Mouse (Mus musculus) spleen, postnatal 4 days (tissue): ENCODE results near the gene Hecw1.
"Not testable (repeated sequence)": the region's sequence is repeated elsewhere in the genome, so short reads cannot be mapped to it uniquely, and the experiment has no call there.

ENCODE experiments used
- DNase-seq, 2 experiments: peaks; one replicate each; pipeline ENCODE4 v3.0.0; 2022; ENCODE audit warnings: low spot score in 2 of 2

Hecw1 gene

DNA sequence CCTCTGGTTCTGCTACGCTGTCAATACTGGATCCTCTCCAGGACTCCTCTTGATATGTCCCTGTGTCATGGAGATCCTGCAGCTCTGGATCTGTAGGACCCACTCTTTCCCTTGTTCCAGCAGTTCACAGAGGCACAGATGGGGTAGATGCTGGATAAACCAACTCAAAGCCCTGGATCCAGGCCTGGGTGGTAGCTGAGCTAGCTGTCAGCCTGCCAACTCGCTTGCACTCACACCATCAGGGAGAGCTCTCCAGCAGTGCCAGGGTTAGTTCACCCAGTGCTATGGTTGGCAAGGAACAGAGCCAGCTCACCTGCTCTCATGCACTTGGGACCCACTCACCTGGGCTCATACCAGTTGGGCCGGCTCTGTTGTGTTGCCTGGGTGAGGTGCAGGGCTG, 157.5 kb downstream of the Hecw1 start:
- no peak for DNase-seq

GRCm38 (mm10) chr13:14327252-14327651, 195.8 kb downstream of the Hecw1 start:
- no peak for DNase-seq

- DNase-seq: no peak
These were observed 216.4 kb downstream of the Hecw1 start for GRCm38 (mm10) chr13:14306617-14307016.

DNA sequence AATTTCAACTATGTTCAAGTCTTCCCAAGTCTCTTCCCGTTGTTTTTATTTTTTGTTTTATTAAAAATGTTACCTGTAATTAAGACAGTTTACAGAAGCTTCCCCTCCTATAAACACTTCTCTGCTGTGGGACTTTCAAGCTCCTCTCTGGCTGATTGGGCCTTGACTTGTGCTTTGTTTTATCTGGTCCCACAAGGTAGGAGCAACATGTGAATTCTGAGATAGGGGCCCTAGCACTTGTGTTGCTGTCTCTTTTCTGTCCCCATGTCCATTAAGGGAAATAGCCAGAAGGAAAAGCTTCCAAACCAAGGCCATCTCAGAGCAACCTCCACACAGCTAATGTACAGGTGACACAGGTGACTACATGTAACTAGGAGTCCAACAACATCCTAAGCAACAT, 218.9 kb downstream of the Hecw1 start:
- no peak for DNase-seq

DNA sequence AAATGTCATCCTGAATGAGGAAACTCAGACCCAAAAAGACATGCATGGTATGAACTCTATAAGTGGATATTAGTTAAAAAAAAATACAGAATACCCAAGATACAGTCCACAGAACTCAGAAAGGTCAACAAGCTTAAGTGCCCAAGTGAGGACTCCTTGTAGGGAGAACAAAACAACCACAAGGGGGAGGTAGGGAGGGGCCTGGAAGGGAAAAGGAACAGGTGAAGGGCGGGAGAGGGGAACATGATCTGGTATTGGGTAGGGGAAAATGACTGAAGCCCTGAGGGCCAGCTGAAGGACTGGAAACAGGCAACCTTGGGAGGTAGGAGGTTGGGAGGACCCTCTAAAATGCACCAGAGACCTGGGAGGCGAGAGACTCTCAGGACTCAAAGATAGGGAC, 220.1 kb downstream of the Hecw1 start:
- no peak for DNase-seq

GRCm38 (mm10) chr13:14290016-14290415, 233.0 kb downstream of the Hecw1 start:
- DNase-seq: no peak

DNA sequence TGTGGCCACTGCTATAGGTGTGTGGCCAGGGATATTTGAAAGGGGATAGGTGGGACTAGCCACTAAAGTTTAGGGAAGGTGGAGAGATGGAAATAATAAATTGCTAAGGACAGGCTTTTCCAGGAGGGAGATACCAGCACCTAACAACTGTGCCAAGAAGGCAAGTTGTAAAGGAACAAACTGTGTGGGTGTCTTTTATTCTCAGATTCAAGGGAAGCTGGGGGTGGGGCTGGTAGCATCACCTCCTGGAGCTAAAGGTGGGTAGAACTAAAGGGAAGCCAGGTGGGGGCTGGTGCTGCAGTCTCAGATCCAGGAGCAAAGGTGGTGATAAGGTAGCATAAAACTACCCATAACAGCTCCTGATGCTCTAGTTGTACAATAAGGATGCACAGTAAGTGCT, 251.6 kb downstream of the Hecw1 start:
- no peak for DNase-seq

DNA sequence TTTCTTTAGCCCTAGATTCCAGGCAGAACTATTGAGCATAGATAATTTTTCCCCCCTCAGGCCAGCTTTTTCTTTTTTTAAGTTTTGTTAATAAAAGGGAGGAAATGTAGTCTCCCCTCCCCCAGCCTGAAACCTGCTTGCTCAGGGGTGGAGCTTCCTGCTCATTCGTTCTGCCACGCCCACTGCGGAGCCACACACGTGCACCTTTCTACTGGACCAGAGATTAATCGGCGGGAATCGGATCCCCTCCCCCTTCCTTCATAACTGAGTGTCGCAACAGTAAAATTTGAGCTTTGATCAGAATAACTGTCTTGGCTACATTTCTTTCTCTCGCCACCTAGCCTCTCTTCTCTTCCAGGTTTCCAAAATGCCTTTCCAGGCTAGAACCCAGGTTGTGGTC, 262.1 kb downstream of the Hecw1 start:
- not testable (repeated sequence) for DNase-seq

GRCm38 (mm10) chr13:14245946-14246345, 277.1 kb downstream of the Hecw1 start:
- no peak for DNase-seq

GRCm38 (mm10) chr13:14179669-14180068, 343.4 kb downstream of the Hecw1 start:
- DNase-seq: no peak

DNA sequence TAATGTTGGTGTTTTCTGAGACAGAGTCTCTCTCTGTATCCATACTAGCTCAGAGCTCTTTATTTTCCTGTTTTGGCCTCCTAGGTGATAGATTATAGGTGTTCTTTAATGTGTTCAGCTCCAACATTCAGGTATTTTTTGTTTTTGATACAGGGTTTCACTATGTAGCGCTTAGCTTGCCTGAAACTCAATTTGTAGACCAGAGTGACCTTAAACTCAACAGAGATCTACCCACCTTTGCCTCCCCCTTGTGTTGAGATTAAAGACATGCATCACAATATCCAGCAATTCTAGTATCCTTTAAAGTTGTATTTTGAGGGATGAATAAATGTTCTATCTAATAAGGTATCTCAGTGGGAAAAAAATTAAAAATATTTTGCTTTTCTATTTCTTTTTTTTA, 345.0 kb downstream of the Hecw1 start:
- DNase-seq: no peak
